Mouse (Mus musculus): Measurements from ENCODE around the gene Dhx33.

- TF ChIP-seq CTCF (IDR thresholded peaks at IDR 0.05) (no peak), EP300 (IDR thresholded peaks at IDR 0.05) (no peak)
Observed at GRCm38 (mm10) chr11:71028280-71028679, 24.0 kb upstream of the Dhx33 start.

Measured in lung, postnatal 0 days (tissue).